Mouse (Mus musculus) skeletal muscle tissue, adult 2 months (tissue): ENCODE measurements around the gene Rinl.

Experiments used
- DNase-seq: peaks from one replicate; pipeline ENCODE4 v3.0.0-alpha.2; 2012; ENCODE audit warnings: low read depth, low spot score

Rinl gene

DNA sequence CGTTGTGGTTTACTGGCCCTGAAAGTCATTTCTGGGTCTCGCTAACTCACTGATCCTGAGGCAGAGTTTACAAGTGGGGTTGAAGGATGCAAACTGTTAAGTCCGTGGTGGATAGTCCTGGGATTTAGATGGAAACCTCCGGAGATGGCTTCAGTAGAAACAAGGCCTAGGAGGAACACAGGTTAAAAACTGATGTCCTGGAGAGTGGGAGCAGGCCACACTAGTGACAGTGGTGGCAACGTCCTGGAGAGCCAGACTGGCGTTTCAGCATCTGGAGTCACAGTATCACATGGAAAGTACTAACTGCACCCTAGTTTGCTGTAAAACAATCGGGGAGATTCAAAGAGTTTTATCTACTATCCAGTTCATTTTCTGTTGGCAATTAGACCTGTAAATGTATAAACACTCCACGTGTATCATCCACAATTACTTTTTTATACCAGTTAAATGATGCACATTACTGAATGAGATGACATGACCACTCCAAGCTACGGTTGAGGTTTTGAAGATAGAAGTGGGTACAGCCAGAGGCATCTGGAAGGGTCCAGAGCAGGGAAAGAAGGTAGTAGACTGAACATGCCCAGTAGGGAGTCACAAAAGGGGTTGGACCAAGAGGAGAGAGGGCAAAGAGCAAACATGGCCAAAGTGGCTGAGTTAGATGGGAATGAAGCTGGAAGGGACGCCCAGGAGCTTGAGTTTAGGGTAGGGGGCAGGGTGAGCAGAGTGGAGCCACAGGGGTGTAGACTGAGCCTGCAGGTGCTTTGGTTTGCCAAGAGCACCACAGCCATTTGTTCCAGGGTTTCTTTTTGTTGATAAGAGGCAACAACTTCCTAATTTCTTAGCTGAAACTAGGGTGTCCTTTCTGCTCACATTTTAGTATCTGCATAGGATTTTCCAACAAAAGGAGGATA is 34.5 kb downstream of the Rinl start:
- DNase-seq = no peak

DNA sequence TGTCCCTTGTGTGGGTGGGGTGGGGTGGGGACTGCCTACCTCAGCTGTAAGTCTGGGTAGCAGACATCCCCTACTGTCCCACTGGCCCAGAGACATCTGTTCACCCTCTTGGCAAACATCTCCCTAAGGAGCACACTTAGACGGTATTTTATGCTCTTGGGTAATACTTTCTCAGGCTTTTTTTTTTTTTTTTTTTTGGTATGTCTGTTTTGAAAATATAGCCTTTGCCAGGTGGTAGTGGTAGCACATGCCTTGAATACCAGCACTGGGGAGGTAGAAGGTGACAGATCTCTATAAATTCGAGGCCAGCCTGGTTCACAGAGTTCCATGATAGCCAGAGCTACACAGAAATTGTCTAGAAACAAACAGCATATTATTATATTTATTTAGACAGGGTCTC is 35.2 kb downstream of the Rinl start:
- DNase-seq = no peak

DNA sequence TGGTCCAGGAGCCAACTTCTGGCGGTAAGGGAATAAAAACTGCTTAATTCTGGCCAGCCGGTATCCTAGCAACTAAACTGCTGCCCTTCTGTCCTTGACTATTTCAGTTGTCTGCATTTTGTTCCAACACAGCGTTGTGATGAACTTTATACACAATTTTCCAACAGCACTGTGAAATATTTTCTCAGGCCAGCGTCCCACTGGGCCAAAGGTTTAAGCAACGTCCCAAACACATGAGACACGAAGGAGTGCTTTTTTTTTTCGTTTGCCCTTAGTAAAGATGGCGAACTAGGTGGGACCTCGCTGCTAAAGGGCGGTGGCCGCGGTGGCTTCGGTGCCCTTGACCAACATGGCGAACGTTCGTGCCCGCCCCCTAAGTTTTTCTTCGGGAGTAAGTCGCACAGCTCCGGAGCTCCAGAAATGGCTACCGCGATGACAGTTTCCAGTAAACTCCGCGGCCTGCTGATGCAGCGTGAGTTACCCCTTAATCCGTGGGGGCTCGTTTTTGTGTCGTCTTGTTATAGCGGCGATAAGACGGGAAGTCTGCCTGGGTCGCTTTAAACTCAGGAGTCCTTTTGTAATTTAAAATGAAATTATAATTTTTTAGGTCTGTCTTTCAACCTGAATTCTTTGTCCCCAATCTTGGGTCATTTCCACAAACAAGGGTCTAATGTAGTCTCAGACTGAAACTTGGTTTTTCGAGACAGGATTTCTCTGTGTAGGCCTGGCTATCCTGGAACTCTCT is 36.3 kb downstream of the Rinl start, which contains the start of gene Ech1:
Ech1 (plus strand) TSS at position 277 of the 745 bp plus-strand sequence.
- peak; percentile 96 for DNase-seq

DNA sequence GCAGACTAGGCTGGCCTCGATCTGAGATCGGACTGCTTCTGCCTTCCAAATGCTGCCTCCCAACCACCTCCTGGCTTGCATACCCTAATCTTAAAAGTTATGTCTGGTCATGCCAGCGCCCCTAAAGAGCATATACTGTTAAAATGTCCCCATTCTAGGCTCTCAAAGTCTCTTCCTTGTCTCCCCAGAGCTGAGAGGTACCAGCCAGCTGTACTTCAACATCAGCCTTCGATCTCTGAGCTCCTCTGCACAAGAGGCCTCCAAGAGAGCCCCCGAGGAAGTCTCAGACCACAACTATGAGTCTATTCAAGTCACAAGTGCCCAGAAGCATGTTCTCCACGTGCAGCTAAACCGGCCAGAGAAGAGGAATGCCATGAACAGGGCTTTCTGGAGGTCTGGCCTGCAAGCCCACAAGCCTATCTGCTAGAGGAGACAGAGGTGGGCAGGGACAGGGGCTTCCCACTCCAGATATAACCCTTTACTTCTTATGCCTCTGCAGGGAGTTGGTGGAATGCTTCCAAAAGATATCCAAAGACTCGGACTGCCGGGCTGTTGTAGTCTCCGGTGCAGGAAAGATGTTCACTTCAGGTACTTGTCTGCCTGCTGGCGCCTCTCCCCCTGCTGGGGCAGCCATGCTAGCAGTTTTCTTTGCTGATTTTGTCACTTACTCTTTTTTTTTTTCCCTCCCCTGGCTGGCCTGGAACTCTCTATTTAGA is 37.1 kb downstream of the Rinl start:
- DNase-seq = no peak

DNA sequence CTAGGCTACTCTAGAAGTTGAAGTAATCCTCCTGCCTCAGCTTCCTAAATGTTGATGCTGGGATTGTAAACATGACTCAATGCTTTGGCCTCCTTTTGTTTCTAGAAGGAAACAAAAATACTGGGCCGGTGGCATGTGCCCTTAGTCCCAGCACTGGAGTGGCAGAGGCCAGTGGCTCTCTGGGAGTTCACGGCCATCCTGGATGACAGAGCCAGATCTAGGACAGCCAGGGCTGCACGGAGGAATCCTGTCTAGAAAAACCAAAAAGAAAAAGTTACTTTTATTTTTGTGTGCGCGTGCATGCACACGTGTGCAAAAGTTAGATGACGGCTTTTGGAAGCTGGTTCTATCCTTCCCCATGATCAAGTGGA is 37.6 kb downstream of the Rinl start:
- no peak for DNase-seq

DNA sequence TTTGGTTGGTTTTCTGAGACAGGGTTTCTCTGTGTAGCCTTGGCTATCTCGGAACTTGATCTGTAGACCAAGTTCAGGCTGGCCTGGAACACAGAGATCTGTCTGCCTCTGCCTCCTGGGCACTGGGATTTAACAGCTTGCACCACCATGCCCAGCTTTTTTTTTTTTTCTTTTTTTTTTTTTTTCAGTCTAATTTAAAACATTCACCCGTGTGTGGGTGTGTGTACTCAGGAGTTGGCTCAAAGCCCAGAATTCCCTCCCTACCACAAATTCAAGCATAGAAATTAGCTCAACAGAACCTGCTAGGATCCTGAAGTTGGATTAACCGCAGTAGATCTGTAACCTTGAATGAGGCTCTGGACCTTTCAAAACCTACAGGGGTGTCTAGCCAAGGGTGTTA is 38.6 kb downstream of the Rinl start:
- DNase-seq = no peak

DNA sequence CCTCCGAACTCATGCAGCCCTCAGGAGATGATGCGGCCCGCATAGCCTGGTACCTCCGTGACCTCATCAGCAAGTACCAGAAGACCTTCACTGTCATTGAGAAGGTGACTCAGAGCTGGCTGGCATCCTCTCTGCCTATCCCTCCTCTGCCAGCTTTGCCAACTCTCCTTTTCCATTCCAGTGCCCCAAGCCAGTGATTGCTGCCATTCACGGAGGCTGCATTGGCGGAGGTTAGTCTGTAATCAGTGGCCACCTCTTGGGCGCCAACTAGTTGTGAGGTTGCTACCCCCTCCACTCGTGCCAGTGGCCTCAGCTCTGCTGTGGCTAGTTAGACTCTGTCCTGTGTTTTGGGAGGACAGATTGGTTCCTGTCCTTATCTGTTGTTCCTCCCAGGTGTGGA is 41.1 kb downstream of the Rinl start:
- DNase-seq = no peak

DNA sequence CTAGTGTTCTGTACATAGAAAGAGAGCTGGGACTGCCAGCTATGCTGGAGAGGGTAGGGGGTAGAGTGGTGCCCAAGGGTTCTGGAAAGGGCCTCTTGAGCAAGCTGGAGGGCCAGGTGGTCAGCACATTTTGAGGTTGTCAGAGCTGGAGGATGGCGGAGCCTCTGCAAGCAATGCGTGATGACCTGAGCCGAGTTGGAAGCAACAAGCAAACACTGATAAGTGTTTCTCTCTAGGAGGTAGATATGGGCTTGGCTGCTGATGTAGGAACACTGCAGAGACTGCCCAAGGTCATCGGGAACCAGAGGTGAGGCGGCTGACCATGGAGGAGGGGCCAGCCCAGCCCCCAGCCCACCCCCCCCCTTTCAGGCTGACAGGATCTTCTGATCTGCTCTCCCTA is 42.2 kb downstream of the Rinl start:
- no peak for DNase-seq

DNA sequence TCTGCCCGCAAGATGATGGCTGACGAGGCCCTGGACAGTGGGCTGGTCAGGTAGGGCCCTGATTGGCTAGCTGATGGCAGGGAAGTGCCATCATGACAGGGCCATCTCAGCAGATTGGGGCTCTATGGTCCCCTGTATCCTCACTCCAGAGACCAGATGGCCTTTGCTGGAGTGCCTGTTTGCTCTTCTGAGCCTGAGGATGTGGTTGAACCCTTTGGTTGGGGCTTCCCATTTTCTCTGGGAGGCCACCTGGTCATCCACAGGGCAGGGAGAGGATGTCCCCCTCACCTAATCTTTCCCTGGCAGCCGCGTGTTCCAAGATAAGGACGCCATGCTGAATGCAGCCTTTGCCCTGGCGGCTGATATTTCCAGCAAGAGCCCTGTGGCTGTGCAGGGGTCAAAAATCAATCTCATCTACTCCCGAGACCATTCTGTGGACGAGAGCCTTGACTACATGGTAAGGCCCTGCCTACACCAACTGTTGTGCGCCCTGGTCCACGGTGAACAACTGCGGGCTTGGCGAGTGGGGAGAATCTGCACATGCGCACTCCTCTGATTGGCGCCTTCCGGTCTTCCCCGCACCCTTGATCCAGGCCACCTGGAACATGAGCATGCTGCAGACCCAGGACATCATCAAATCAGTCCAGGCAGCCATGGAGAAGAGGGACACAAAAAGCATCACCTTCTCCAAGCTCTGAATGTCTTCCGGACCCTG is 42.8 kb downstream of the Rinl start:
- no peak for DNase-seq

DNA sequence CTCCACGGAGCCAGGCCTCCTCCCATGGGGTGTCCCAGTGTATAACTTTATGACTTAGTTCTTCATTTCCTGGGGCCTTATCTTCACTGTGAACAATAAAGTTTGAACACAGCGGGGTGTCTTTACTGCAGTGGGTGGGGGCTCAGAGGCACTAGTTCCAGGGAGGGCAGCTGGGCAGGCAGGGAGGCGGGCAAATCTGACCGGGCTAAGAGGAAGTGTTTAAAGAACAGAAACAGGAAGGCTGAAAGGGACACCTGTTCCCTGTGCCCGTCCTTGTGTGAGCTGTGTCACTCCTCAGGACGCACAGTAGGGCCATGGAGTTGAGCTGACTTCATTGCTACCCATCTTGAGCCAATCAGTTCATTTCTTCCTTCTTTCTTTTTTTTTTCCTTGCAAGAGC is 43.4 kb downstream of the Rinl start:
- no peak for DNase-seq

DNA sequence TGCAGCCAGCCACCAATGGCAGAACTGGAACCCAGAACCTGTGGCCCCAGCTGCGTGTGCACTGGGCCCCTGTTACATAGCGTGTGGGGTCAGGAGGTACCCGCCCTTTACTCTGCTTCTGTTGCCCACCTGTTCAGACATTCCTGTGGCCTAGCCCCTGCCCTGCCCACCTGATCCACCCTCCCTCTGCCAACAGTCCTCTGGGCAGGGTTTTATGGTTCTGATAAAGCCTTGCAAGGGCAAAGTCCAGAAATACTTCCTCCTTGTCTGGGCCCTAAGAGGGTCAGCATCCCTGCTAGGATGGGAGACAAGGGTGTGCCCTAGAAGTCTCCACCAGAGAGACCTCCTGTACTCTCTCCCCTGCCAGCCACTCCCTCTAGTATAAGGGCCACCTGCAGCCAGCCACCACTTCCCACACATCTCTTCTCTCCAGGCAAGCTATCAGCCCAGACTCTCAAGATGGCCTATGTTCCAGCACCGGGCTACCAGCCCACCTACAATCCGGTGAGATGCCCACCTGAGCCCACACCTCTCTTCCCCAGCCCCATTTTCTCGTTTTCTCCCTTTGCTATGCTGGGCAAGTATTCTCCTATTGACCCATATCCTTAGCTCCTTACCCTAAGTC is 45.1 kb downstream of the Rinl start, which contains the start of gene Lgals4:
Lgals4 (plus strand) TSS at position 132 of the 625 bp plus-strand sequence.
- no peak for DNase-seq

DNA sequence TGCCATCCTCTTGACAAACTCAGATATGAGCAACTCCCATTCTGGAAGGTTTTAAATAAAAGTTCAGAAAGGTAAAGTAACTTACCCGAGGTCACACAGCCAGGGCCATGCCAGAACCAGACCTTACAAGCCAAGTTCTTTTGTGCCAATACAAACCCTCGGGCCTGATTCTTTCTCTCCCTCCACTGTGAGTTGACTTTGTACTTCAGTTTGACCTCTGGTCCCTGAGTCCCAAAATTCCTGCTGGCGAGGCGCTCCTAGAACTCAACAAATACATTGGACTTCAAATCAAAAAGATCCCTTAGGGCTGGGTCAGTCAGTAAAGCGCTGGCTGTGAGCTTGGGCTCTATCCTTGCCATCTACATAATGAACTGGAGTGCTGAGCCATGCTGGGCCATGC is 48.2 kb downstream of the Rinl start:
- no peak for DNase-seq

DNA sequence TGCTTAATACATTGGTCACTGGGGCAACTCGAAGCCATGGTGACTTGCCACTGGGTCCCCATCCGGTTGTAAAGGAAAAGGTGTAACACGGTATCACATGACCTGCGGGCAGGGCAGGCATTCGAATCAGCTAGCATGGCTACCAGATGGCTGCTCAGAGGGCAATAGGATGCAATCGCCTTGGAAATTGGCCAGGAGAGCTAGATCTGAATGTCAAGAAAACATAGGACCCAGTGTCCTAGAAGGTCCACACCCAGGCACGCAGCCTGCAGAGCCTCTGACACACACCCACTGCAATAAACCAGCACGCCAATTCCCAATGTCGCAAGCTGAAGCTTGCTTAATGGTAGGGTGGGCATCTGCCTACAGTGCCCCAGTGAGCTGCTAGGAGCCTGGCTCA is 49.6 kb downstream of the Rinl start:
- no peak for DNase-seq

DNA sequence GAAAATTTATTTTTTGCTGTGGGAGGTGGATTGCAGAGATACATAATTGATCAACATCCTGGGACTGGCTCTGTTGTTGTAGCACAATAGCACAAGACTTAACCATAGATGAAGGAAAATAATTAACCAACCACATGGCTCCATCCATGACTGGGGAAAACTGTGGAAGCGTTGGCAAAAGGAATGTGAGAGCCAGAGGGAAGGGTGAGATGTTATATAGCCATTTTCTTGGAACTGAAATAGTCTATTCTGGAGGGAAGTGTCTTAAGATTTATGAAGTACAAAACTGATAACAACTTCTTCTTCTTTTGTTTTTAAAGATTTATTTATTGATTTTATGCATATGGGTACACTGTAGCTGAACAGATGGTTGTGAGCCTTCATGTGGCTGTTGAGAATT is 58.5 kb downstream of the Rinl start:
- DNase-seq = no peak
